Mouse (Mus musculus) erythroblast, embryonic 14.5 days (primary cell): ENCODE measurements at regions not wholly inside any gene's neighbourhood (a gene's known extent, or its start where the extent isn't known, plus 50 kb on each side); places are given as distances from the start of the nearest gene placed in this dataset.

ENCODE experiments used
- H3K27me3 ChIP-seq: 2 replicates; pipeline ENCODE4 v1.6.1; 2012; ENCODE audit warnings: inconsistent platforms; ENCODE audit not compliant: control insufficient read depth
- H3K36me3 ChIP-seq: 2 replicates; pipeline ENCODE4 v1.6.1; 2012; ENCODE audit warnings: mild to moderate bottlenecking, inconsistent platforms; ENCODE audit not compliant: control insufficient read depth
- H3K4me1 ChIP-seq: 2 replicates; pipeline ENCODE4 v1.6.1; 2012; ENCODE audit warnings: inconsistent platforms; ENCODE audit not compliant: control insufficient read depth
- H3K4me3 ChIP-seq: replicated peaks from 2 replicates; pipeline ENCODE3; 2012; ENCODE audit warnings: moderate library complexity, mild to moderate bottlenecking, inconsistent platforms
- H3K9me3 ChIP-seq: 2 replicates; pipeline ENCODE4 v1.6.1; 2012; ENCODE audit warnings: low read length, inconsistent platforms, mixed read lengths; ENCODE audit not compliant: control insufficient read depth
- GATA1 ChIP-seq: IDR thresholded peaks from 2 replicates; pipeline ENCODE4 v1.6.1; 2012; ENCODE audit warnings: low read length, inconsistent platforms, mixed read lengths
- TAL1 ChIP-seq: IDR thresholded peaks from 3 replicates; pipeline ENCODE4 v1.6.1; 2012; ENCODE audit warnings: low read length, inconsistent platforms, mixed read lengths

DNA sequence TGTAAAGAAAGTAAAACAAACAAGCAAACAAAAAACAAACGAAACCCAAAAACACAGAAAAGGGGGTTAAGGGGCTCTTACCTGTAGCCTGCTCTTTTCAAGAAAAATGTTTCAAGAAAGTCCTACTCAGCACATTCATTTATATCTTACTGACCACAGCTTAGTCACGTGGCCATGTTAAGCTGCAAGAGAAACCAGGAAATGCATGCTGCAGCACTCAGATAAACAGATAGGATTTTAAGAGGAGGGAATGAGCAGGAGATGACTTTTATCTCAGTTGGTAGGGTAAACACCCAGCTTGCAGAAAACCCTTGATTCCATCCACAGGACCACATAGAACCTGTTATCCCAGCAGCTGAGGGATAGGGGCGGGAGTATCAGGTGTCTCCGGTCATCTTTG is 62.9 kb upstream of the Sfmbt2 start:
- Histone ChIP-seq H3K36me3 (no peaks in the 10 kb centered on the region; the same call in 1 of the 2 replicates), H3K4me1 (peaks cover 28% of the 10 kb centered on the region), H3K27me3 (no peaks in the 10 kb centered on the region), H3K4me3 (peak overlapping the region; percentile 68), H3K9me3 (no peaks in the 10 kb centered on the region)
- peak; percentile 70 for TF ChIP-seq GATA1
- TF ChIP-seq TAL1 = peak; percentile 71

DNA sequence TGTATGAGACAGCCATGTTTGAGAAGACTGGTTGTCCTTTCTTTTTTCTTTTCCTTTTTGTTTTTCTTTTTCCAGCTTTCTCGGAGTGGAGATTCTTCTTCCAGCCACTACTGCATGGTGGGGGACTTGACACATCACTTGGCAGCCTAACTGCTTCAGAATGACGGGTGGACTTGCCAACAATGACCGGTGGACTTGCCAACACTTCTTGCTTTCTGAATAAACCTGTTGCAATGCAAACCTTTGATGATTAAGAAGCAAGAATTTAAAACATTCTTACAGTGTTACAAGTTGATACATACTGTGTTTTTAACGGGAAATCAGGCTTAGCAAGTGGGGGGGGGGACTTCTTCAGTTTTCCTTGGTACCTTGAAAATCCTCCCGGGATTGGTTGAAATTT is 60.7 kb upstream of the Sfmbt2 start:
- H3K4me3 ChIP-seq = no peak overlapping the region

DNA sequence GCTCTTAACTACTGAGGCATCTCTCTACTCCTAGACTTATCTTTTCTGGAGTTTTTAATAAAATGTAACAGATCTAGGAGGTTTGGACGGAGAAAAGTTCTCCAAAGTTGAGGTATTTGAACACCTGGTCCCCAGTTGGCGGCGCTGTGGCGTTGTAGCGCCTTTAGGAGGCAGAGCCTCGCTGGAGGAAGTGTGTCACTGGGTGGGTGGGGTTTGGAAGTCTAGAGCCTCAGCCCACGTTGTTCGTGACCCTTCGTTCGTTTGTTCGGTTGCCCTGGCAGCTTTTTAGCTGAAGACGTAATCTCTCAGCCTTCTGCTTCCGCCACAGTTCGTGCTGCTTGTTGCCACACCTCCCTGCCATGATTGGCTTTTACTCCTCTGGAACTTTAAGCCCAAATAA is 58.6 kb upstream of the Sfmbt2 start:
- Histone ChIP-seq H3K27me3 (peaks cover 3% of the 10 kb centered on the region; the same call in 1 of the 2 replicates), H3K36me3 (no peaks in the 10 kb centered on the region), H3K4me1 (peaks cover 18% of the 10 kb centered on the region), H3K9me3 (no peaks in the 10 kb centered on the region), H3K4me3 (no peak overlapping the region)
- TF ChIP-seq TAL1 (no peak), GATA1 (no peak)

More for the DNA sequence above, 60.7 kb upstream of the Sfmbt2 start:
- Histone ChIP-seq H3K36me3 (no peaks in the 10 kb centered on the region; the same call in 1 of the 2 replicates), H3K4me1 (peaks cover 28% of the 10 kb centered on the region), H3K9me3 (no peaks in the 10 kb centered on the region), H3K27me3 (peaks cover under 1% of the 10 kb centered on the region; the same call in 1 of the 2 replicates)
- TF ChIP-seq GATA1 (no peak), TAL1 (no peak)

DNA sequence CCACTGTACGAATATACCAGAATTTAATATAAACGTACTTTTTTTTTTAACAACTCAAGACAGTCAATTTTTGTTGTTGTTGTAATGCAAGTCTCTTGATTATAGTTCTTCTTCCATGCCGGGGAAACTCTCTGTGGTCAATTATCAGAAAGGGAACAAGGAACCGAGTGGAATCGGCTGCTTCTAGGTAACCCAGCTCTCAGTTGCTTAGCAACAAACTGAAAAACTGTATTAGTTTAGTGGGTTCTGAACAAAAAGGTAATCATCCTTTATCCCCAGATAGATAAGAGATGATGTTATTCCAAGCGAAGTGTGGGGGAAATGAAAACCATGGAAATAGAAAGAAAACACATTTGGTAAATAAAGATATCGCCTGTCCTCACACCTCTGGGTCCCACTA is 57.9 kb upstream of the Sfmbt2 start:
- TF ChIP-seq TAL1 (no peak), GATA1 (no peak)
- Histone ChIP-seq H3K4me3 (no peak overlapping the region), H3K4me1 (peaks cover 12% of the 10 kb centered on the region), H3K27me3 (peaks cover 3% of the 10 kb centered on the region; the same call in 1 of the 2 replicates), H3K36me3 (no peaks in the 10 kb centered on the region), H3K9me3 (no peaks in the 10 kb centered on the region)

DNA sequence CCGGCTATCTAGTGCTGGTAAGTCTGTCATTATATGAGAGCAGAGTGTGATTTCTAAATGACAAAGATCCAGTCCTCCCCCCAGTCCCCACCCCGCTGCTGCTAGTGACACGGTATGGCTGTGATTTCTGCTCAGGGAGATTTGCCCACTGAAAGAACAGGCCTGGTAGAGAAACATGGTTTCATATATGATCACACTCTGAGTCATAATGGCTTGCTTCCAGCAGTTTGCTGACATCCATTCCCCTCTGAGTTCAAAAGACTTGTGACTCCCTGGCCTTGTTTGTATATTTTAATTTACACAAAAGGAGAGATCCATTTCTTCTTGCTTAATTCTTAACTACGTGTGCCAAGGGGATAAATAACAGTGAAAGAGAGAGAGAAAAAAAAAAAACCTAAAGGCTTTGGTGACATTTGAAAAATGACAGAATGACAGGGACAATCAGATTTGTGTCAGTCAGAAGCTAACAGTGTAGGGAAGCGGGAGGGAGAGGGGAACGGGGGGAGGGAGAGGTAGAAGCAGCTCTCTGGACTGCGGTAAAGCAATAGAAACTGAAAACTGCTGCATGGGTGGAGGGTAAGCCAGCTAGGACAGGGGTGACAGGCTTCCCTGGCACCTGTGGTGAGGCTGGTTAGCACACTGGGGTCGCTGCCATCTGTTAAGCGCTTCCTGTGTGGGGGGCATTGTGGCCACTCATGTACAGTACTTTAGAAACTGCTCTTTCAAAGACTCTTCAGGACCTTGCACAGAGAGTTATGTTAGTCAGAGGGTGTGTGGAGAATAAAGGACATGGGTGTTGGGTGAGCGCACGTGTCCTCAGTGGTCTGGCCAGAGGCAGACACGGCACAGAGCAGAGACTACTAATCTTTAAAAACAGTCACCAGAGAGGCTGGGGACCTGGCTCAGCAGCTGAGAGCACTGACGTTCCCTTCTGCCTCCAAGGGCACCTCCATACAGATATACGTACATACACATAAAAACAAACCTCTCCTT is 55.8 kb upstream of the Sfmbt2 start:
- H3K9me3 ChIP-seq = no peaks in the 10 kb centered on the region
- peaks cover 3% of the 10 kb centered on the region; the same call in 1 of the 2 replicates for H3K27me3 ChIP-seq
- TF ChIP-seq TAL1 (no peak), GATA1 (no peak)
- H3K4me3 ChIP-seq = no peak overlapping the region
- H3K4me1 ChIP-seq = no peaks in the 10 kb centered on the region
- H3K36me3 ChIP-seq = no peaks in the 10 kb centered on the region

DNA sequence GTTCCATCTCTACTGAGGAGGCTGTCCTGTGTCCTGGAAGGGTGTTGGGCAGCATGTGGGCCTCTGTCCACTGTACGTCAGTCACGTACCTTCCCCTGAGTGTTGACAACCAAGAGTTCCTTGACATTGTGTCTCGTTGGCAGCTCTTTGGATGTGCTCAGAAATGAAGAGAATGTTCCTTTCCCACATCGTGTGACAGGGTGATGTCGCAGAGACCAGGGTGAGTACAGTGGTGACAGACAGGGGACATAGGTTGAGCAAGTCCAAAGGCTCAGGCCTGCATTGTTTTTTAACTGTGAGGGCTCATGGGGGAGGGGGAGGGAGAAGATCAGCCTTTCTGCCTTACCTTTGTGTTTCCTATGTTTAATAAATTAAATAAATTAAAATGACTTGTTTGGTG is 54.0 kb upstream of the Sfmbt2 start:
- Histone ChIP-seq H3K4me3 (no peak overlapping the region), H3K4me1 (no peaks in the 10 kb centered on the region), H3K27me3 (peaks cover 3% of the 10 kb centered on the region; the same call in 1 of the 2 replicates), H3K9me3 (no peaks in the 10 kb centered on the region), H3K36me3 (no peaks in the 10 kb centered on the region)
- TF ChIP-seq TAL1 (no peak), GATA1 (no peak)

DNA sequence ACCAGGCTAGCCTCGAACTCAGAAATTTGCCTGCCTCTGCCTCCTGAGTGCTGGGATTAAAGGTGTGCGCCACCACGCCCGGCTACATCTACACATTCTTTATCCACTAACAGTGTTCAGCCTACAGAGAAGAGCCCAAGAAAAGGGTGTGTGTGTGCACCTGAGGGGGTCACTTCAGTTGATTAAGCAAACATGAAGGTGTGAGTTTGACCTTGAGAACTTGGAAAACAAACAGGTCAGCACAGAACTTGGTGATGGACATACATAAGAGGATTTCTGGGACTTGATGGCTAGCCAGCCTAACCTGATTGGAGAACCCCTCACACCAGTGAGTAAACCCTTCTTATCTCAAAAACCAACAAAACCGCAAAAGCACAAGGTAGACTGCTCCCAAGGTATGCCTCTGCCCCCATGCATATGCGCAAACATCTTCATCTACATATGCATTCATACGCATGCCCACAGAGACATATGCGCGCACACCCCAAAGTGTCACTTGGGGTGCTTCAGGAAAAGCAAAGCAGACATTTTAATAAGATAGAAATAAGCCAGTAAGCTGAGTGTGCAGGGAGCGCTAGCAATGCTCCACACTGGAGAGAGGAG is 52.0 kb upstream of the Sfmbt2 start:
- Histone ChIP-seq H3K27me3 (peaks cover 3% of the 10 kb centered on the region; the same call in 1 of the 2 replicates), H3K4me1 (no peaks in the 10 kb centered on the region), H3K4me3 (no peak overlapping the region), H3K36me3 (no peaks in the 10 kb centered on the region), H3K9me3 (no peaks in the 10 kb centered on the region)
- TF ChIP-seq TAL1 (no peak), GATA1 (no peak)
